Mouse (Mus musculus): ENCODE measurements around the gene Rere. TPM values are rescaled to one million over a fixed set of nuclear protein-coding genes. Genes with fewer than 3 reads are reported as not detected.

The Rere gene
- polyA plus RNA-seq, 1 experiment from 2014 or later = 19.9 TPM

DNA sequence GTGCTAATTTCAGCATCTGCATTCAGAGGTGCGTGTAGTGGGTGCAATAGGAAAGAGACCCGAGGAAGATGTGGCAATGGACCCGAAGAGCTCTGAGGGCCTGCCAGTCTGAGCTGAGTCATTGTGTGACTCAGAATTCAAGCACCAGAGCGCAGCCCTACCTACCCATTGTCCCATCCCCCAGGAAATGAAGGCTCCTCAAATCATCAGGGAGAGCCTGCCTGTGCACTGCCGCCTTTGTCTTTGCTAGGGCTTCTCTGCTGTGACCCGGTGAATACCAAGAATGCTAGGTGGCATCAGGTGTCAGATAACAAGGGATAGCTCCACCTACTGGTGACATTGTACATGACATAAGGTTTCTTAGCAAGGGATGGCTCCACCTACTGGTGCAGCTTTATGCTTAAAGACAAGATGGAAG lies 41.5 kb upstream of the Rere start:
- Histone ChIP-seq H3K27ac (replicated peaks) (peak overlapping the region; percentile 99), H3K4me1 (peaks cover 75% of the 10 kb centered on the region), H3K4me3 (peak overlapping the region; percentile 92), H3K36me3 (peaks cover 60% of the 10 kb centered on the region), H3K27me3 (replicated peaks) (no peaks in the 10 kb centered on the region), H3K9ac (peak overlapping the region; percentile 99), H3K9me3 (no peaks in the 10 kb centered on the region), H3K4me2 (peak overlapping the region; percentile 75)
- 3% methylated on average over 6 of the region's 6 CpGs for WGBS
- 0 out of 2 replicates have a peak, but pooled peaks have one; percentile 5 for ATAC-seq (ENCODE audit: extremely low read depth, insufficient number of reproducible peaks, low FRiP score, low TSS enrichment)

- Histone ChIP-seq H3K9me3 (no peaks in the 10 kb centered on the region), H3K4me3 (peak overlapping the region; percentile 29), H3K9ac (peak overlapping the region; percentile 54), H3K36me3 (peaks cover 65% of the 10 kb centered on the region), H3K4me2 (peak overlapping the region; percentile 50), H3K27me3 (replicated peaks) (no peaks in the 10 kb centered on the region), H3K4me1 (peaks cover 71% of the 10 kb centered on the region), H3K27ac (replicated peaks) (no peak overlapping the region)
- WGBS = 60% methylated on average over 1 of the region's 1 CpGs
- ATAC-seq (ENCODE audit: extremely low read depth, insufficient number of reproducible peaks, low FRiP score, low TSS enrichment) = no peak
Observed at GRCm38 (mm10) chr4:150240381-150240886, 41.0 kb upstream of the Rere start.

GRCm38 (mm10) chr4:150241708-150242107 lies 39.7 kb upstream of the Rere start:
- Histone ChIP-seq H3K36me3 (peaks cover 77% of the 10 kb centered on the region), H3K4me1 (peaks cover 74% of the 10 kb centered on the region), H3K27ac (replicated peaks) (no peak overlapping the region), H3K9ac (peak overlapping the region; percentile 54), H3K9me3 (no peaks in the 10 kb centered on the region), H3K4me3 (0 out of 2 replicates have a peak overlapping the region, but pooled peaks have one; percentile 1), H3K27me3 (replicated peaks) (no peaks in the 10 kb centered on the region), H3K4me2 (peak overlapping the region; percentile 50)
- ATAC-seq (ENCODE audit: extremely low read depth, insufficient number of reproducible peaks, low FRiP score, low TSS enrichment) = no peak
- 74% methylated on average over 4 of the region's 4 CpGs for WGBS

DNA sequence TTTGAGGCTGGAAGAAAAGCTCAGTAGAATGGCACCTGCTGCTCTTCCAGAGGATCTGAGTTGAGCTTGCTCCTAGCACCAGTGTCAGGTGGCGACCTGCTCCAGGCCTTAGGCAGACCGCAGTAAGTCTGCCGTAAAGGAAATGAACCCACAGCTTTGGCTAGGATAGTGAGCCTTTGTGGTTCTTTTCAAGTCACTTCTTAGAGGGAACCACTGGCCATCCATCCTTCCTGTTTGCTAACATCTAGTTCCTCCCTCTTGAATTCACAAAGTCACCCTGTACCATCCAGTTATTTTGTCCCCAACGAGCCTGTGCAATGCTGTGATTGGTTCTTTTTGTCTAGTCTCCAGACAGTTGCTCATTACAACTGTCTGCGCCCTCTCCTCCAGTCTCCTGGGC lies 38.7 kb upstream of the Rere start:
- no peak overlapping the region for H3K27ac ChIP-seq (replicated peaks)
- H3K36me3 ChIP-seq = peaks cover 88% of the 10 kb centered on the region
- no peaks in the 10 kb centered on the region for H3K9me3 ChIP-seq
- no peak for ATAC-seq (ENCODE audit: extremely low read depth, insufficient number of reproducible peaks, low FRiP score, low TSS enrichment)
- WGBS = 76% methylated on average over 5 of the region's 5 CpGs
- H3K4me3 ChIP-seq = no peak overlapping the region
- no peak overlapping the region for H3K4me2 ChIP-seq
- H3K27me3 ChIP-seq (replicated peaks) = no peaks in the 10 kb centered on the region
- H3K4me1 ChIP-seq = peaks cover 79% of the 10 kb centered on the region
- H3K9ac ChIP-seq = 0 out of 2 replicates have a peak overlapping the region, but pooled peaks have one; percentile 54

- no peak overlapping the region for H3K4me2 ChIP-seq
- H3K27me3 ChIP-seq (replicated peaks) = no peaks in the 10 kb centered on the region
- 27% methylated on average over 2 of the region's 2 CpGs for WGBS
- ATAC-seq (ENCODE audit: extremely low read depth, insufficient number of reproducible peaks, low FRiP score, low TSS enrichment) = no peak
- H3K9ac ChIP-seq = no peak overlapping the region
- H3K4me1 ChIP-seq = peaks cover 64% of the 10 kb centered on the region
- peaks cover 100% of the 10 kb centered on the region for H3K36me3 ChIP-seq
- no peaks in the 10 kb centered on the region for H3K9me3 ChIP-seq
- no peak overlapping the region for H3K4me3 ChIP-seq
- 0 out of 2 replicates have a peak overlapping the region, but pooled peaks have one; percentile 9 for H3K27ac ChIP-seq (replicated peaks)
Observed at GRCm38 (mm10) chr4:150245876-150246275, 35.6 kb upstream of the Rere start.

- no peak overlapping the region for H3K27ac ChIP-seq (replicated peaks)
- no peaks in the 10 kb centered on the region for H3K27me3 ChIP-seq (replicated peaks)
- 67% methylated on average over 5 of the region's 5 CpGs for WGBS
- H3K9me3 ChIP-seq = no peaks in the 10 kb centered on the region
- peaks cover 42% of the 10 kb centered on the region for H3K4me1 ChIP-seq
- no peak for ATAC-seq (ENCODE audit: extremely low read depth, insufficient number of reproducible peaks, low FRiP score, low TSS enrichment)
- H3K4me3 ChIP-seq = no peak overlapping the region
- H3K9ac ChIP-seq = no peak overlapping the region
- no peak overlapping the region for H3K4me2 ChIP-seq
- peaks cover 100% of the 10 kb centered on the region for H3K36me3 ChIP-seq
Observed at GRCm38 (mm10) chr4:150248009-150248408, 33.4 kb upstream of the Rere start.

GRCm38 (mm10) chr4:150248917-150249316 lies 32.5 kb upstream of the Rere start:
- no peak overlapping the region for H3K27ac ChIP-seq (replicated peaks)
- no peak overlapping the region for H3K4me2 ChIP-seq
- peaks cover 33% of the 10 kb centered on the region for H3K4me1 ChIP-seq
- 83% methylated on average over 5 of the region's 5 CpGs for WGBS
- no peak overlapping the region for H3K9ac ChIP-seq
- peaks cover 93% of the 10 kb centered on the region for H3K36me3 ChIP-seq
- no peaks in the 10 kb centered on the region for H3K9me3 ChIP-seq
- H3K27me3 ChIP-seq (replicated peaks) = no peaks in the 10 kb centered on the region
- ATAC-seq (ENCODE audit: extremely low read depth, insufficient number of reproducible peaks, low FRiP score, low TSS enrichment) = no peak
- no peak overlapping the region for H3K4me3 ChIP-seq

GRCm38 (mm10) chr4:150249731-150250270 lies 31.6 kb upstream of the Rere start:
- no peaks in the 10 kb centered on the region for H3K9me3 ChIP-seq
- no peaks in the 10 kb centered on the region for H3K27me3 ChIP-seq (replicated peaks)
- no peak for ATAC-seq (ENCODE audit: extremely low read depth, insufficient number of reproducible peaks, low FRiP score, low TSS enrichment)
- no peak overlapping the region for H3K9ac ChIP-seq
- no peak overlapping the region for H3K4me2 ChIP-seq
- no peak overlapping the region for H3K4me3 ChIP-seq
- H3K36me3 ChIP-seq = peaks cover 87% of the 10 kb centered on the region
- WGBS = 66% methylated on average over 5 of the region's 5 CpGs
- peak overlapping the region; percentile 70 for H3K27ac ChIP-seq (replicated peaks)
- peaks cover 28% of the 10 kb centered on the region for H3K4me1 ChIP-seq

DNA sequence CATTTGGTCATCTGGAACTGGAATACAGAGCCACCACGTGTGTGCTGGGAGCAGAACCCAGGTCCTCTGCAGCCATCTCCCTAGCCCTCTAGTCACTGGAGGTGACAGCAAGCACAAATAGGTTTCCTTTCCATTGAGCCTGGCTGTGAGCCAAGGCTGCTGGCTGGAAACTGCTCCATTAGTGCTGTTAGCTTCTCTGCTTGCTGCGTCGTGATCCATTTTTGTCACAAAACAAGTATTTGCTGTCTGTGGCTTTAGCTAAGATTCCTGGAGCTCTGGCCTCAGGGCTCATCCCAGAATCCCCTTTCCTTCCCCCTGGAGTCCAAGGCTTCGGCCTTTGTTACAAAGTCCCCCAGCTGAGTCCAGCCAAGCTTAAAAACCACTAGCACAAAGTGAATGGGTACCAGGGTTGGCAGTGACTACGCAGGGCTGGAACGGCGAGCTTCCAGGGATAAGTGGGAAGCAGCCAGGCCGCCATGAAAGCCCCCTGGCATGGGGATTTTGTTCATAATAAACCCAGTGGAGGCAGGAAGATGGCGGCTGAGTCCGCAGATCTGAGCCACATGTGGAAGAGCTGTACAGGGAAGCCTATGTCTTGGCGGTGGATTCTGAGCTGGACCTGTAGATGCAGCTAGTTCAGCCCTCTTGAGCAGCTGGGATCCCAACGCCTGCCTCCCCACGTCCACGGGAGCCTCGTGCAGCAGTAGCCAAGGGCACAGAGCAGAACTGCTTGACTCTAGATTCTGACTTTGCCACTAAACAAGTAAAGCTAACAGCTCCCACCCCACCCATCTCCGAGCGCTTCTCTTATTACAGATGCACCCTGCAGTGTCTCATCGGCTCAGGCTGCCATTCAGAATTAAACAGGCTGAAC lies 30.7 kb upstream of the Rere start:
- ATAC-seq (ENCODE audit: extremely low read depth, insufficient number of reproducible peaks, low FRiP score, low TSS enrichment) = no peak
- H3K36me3 ChIP-seq = peaks cover 80% of the 10 kb centered on the region
- H3K4me3 ChIP-seq = no peak overlapping the region
- peak overlapping the region; percentile 70 for H3K27ac ChIP-seq (replicated peaks)
- no peaks in the 10 kb centered on the region for H3K9me3 ChIP-seq
- peak overlapping the region; percentile 38; the same call in 1 of the 2 replicates for H3K9ac ChIP-seq
- 64% methylated on average over 18 of the region's 18 CpGs for WGBS
- no peaks in the 10 kb centered on the region for H3K27me3 ChIP-seq (replicated peaks)
- peaks cover 23% of the 10 kb centered on the region for H3K4me1 ChIP-seq
- H3K4me2 ChIP-seq = no peak overlapping the region

GRCm38 (mm10) chr4:150254416-150254815 lies 27.0 kb upstream of the Rere start:
- H3K9ac ChIP-seq = no peak overlapping the region
- H3K27ac ChIP-seq (replicated peaks) = no peak overlapping the region
- no peak overlapping the region for H3K4me3 ChIP-seq
- no peaks in the 10 kb centered on the region for H3K27me3 ChIP-seq (replicated peaks)
- H3K4me1 ChIP-seq = peaks cover 34% of the 10 kb centered on the region
- no peak overlapping the region for H3K4me2 ChIP-seq
- WGBS = 55% methylated on average over 4 of the region's 4 CpGs
- peaks cover 49% of the 10 kb centered on the region for H3K36me3 ChIP-seq
- H3K9me3 ChIP-seq = no peaks in the 10 kb centered on the region
- ATAC-seq (ENCODE audit: extremely low read depth, insufficient number of reproducible peaks, low FRiP score, low TSS enrichment) = no peak

GRCm38 (mm10) chr4:150255181-150255580 lies 26.3 kb upstream of the Rere start:
- no peak overlapping the region for H3K4me2 ChIP-seq
- WGBS = 81% methylated on average over 7 of the region's 7 CpGs
- H3K4me3 ChIP-seq = no peak overlapping the region
- H3K27me3 ChIP-seq (replicated peaks) = no peaks in the 10 kb centered on the region
- no peak for ATAC-seq (ENCODE audit: extremely low read depth, insufficient number of reproducible peaks, low FRiP score, low TSS enrichment)
- no peak overlapping the region for H3K9ac ChIP-seq
- peaks cover 34% of the 10 kb centered on the region for H3K4me1 ChIP-seq
- H3K9me3 ChIP-seq = no peaks in the 10 kb centered on the region
- H3K27ac ChIP-seq (replicated peaks) = no peak overlapping the region
- peaks cover 42% of the 10 kb centered on the region for H3K36me3 ChIP-seq

Data from heart, embryonic 13.5 days (tissue).